Mouse (Mus musculus) liver, embryonic 16.5 days (tissue): ENCODE data around the gene 4833427G06Rik. TPM values are rescaled to one million over a fixed set of nuclear protein-coding genes. Genes with fewer than 3 reads are reported as not detected.

ENCODE experiments used
- ATAC-seq: fragments of 200-750 bp; cut with Nextera tagmentation; 2 replicates; pipeline ENCODE4 v1.8.0; 2017; ENCODE audit warnings: low read depth, mild to moderate bottlenecking, moderate number of reproducible peaks, moderate library complexity
- H3K27ac ChIP-seq: fragments of 300-500 bp; sonication (generic); 2 replicates; pipeline ENCODE4 v1.5.1; 2014; ENCODE audit warnings: mild to moderate bottlenecking, low read length
- H3K27me3 ChIP-seq: fragments of 300-500 bp; sonication (generic); 2 replicates; pipeline ENCODE4 v1.6.1; 2014; ENCODE audit warnings: low read depth, low read length, mixed read lengths; ENCODE audit not compliant: control insufficient read depth, insufficient read depth
- H3K36me3 ChIP-seq: fragments of 300-500 bp; sonication (generic); 2 replicates; pipeline ENCODE4 v1.6.1; 2014; ENCODE audit warnings: mild to moderate bottlenecking; ENCODE audit not compliant: control insufficient read depth, insufficient read depth
- H3K4me1 ChIP-seq: fragments of 300-500 bp; sonication (generic); 2 replicates; pipeline ENCODE4 v1.6.1; 2014; ENCODE audit warnings: low read depth, low read length, mixed read lengths; ENCODE audit not compliant: control insufficient read depth
- H3K4me2 ChIP-seq: fragments of 300-500 bp; sonication (generic); 2 replicates; pipeline ENCODE4 v1.6.1; 2014; ENCODE audit warnings: low read depth, low read length, mixed read lengths
- H3K4me3 ChIP-seq: fragments of 300-500 bp; sonication (generic); 2 replicates; pipeline ENCODE4 v1.5.1; 2014; ENCODE audit warnings: low read depth, mild to moderate bottlenecking, low read length
- H3K9ac ChIP-seq: fragments of 300-500 bp; sonication (generic); 2 replicates; pipeline ENCODE4 v1.6.1; 2014; ENCODE audit warnings: low read depth, low read length
- H3K9me3 ChIP-seq: fragments of 300-500 bp; sonication (generic); replicated peaks from 2 replicates; pipeline ENCODE4 v1.6.1; 2016; ENCODE audit warnings: low read length; ENCODE audit not compliant: control insufficient read depth
- WGBS: fragments of 180-500 bp; shearing (Covaris S2); extraction: QIAGEN DNeasy Blood & Tissue Kit; methylation state at CpG from one replicate; pipeline ENCODE4 v1.1.7; 2014; ENCODE audit not compliant: insufficient replicate concordance; 5-methylcytosine and 5-hydroxymethylcytosine counted together
- polyA plus RNA-seq: library from polyadenylated mRNA; unstranded; fragments of >200 nt; fragmentation: Nextera tagmentation; extraction: Ambion mirVana; gene quantifications from 2 replicates; pipeline ENCODE4 v1.2.1, GENCODE M21; 2015

4833427G06Rik gene
- polyA plus RNA-seq, 1 experiment from 2014 or later = not detected

DNA sequence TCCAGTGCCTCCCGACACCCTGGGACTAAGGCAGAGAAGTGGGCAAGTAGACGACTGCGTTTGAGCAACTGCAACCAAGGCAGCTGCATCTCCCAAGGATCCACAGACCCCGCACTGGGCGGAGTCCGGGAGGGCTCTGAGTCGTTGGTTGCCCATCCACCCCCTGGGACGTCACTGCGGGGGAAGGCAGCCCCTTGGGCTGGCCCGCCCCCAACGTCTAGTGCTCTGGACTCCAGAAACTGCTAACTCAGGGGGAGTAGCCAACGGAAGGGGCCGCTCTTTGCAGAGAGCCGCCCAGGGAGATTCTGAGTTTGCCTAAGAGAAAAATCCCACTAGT, 24.9 kb downstream of the 4833427G06Rik start, which contains the start of gene Layn:
Gene Layn (minus strand): TSS at position 116 of the 337 bp plus-strand sequence.
- Histone ChIP-seq H3K4me3 (peak within 1 kb of the TSS; percentile 56), H3K9me3 (no peaks in the 10 kb centered on the region), H3K4me2 (peak within 1 kb of the TSS; percentile 70), H3K9ac (peak within 1 kb of the TSS; percentile 31; the same call in 1 of the 2 replicates), H3K36me3 (no peaks in the 10 kb centered on the region), H3K4me1 (peaks cover 11% of the 10 kb centered on the region; the same call in 1 of the 2 replicates), H3K27me3 (no peaks in the 10 kb centered on the region), H3K27ac (no peak within 1 kb of the TSS)
- WGBS = 0% methylated on average over 14 of the region's 14 CpGs
- peak; percentile 82 for ATAC-seq

DNA sequence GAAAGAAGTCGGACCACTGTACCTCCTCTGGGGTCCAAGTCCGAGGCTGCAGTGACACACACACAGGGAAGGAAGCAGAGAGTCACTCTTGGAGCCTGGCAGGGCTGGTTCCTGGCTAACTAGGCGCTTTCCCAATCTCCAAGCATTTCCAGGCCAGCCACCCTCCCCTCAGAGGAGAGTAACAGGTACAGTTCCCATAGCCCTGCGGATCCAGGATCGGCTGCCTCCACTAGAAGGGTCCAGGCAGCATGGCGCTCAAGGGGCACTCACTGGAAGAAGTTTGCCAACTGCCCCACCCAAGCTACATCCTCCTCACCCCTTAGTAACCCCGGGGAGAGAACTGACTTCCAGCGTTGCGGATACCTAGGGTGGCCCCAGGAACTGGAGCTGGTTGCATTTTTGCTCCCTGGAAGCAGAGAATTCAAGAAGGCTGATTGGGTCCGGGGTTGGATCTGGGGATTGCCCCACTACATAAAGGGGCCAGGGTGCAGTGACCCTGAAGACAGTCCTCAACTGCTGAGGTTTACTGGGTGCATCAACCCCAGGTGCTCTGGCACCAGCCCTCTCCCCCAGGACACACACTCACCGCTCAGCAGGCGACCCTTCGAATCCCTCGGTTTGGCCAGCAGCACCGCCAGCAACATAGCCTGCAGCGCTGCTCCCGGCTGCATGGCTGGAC, 25.4 kb downstream of the 4833427G06Rik start:
- no peaks in the 10 kb centered on the region for H3K9me3 ChIP-seq
- H3K27me3 ChIP-seq = no peaks in the 10 kb centered on the region
- peaks cover 11% of the 10 kb centered on the region; the same call in 1 of the 2 replicates for H3K4me1 ChIP-seq
- peak overlapping the region; percentile 70 for H3K4me2 ChIP-seq
- H3K27ac ChIP-seq = no peak overlapping the region
- H3K4me3 ChIP-seq = peak overlapping the region; percentile 56
- under 1% methylated on average over 17 of the region's 17 CpGs for WGBS
- H3K9ac ChIP-seq = peak overlapping the region; percentile 31; the same call in 1 of the 2 replicates
- H3K36me3 ChIP-seq = no peaks in the 10 kb centered on the region
- 0 out of 2 replicates have a peak, but pooled peaks have one; percentile 5 for ATAC-seq

GRCm38 (mm10) chr9:51075780-51076179, 26.1 kb downstream of the 4833427G06Rik start:
- H3K27ac ChIP-seq = no peak overlapping the region
- 29% methylated on average over 3 of the region's 3 CpGs for WGBS
- H3K4me3 ChIP-seq = peak overlapping the region; percentile 56; the same call in 1 of the 2 replicates

DNA sequence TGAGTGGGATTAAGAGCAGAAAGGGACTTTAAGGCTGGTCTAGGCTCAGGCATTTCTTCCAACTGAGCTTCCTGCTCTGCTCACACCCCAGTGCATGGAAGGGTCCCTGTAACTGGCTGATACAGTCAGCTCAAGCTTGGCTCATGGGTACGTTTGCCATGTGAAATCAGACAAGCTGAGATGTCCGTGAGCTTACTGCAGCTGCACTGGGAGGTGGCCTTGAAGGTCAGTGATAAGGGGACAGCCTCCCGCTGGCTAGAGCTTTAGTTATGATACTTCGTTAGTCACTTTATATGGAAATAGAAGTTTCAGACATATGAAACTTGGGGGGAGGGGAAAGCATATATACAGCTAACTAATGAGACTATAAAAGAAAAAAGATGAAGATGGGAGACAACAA, 31.1 kb downstream of the 4833427G06Rik start:
- Histone ChIP-seq H3K27ac (no peak overlapping the region), H3K36me3 (no peaks in the 10 kb centered on the region), H3K9ac (no peak overlapping the region), H3K9me3 (no peaks in the 10 kb centered on the region), H3K4me2 (no peak overlapping the region), H3K27me3 (no peaks in the 10 kb centered on the region), H3K4me3 (no peak overlapping the region), H3K4me1 (no peaks in the 10 kb centered on the region; the same call in 1 of the 2 replicates)
- WGBS = 29% methylated on average over 4 of the region's 4 CpGs
- ATAC-seq = no peak

More at GRCm38 (mm10) chr9:51075780-51076179, 26.1 kb downstream of the 4833427G06Rik start:
- H3K36me3 ChIP-seq = no peaks in the 10 kb centered on the region
- peaks cover 11% of the 10 kb centered on the region; the same call in 1 of the 2 replicates for H3K4me1 ChIP-seq
- H3K27me3 ChIP-seq = no peaks in the 10 kb centered on the region
- peak; percentile 9; the same call in 1 of the 2 replicates for ATAC-seq
- H3K4me2 ChIP-seq = peak overlapping the region; percentile 70
- H3K9ac ChIP-seq = no peak overlapping the region
- H3K9me3 ChIP-seq = no peaks in the 10 kb centered on the region

DNA sequence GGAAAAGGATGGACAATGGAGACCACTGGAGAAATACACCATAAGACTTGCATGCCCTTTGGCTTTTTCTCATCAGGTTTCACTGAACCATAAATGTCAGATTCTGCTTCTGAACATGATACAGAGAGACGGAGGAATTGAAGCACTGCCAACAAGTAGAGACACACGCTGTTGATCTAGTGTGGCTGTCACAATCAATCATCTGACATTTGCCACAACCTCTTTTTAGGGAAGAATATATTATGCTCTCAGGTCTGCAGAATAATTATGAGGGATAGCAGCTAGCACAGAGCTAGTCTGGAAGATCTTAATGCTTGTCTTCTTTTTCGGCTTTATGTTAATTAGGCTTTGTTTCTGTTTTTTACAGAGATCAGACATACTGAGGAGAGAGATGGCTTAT, 33.7 kb downstream of the 4833427G06Rik start:
- 50% methylated on average over 3 of the region's 3 CpGs for WGBS
- ATAC-seq = no peak
- no peak overlapping the region for H3K27ac ChIP-seq

DNA sequence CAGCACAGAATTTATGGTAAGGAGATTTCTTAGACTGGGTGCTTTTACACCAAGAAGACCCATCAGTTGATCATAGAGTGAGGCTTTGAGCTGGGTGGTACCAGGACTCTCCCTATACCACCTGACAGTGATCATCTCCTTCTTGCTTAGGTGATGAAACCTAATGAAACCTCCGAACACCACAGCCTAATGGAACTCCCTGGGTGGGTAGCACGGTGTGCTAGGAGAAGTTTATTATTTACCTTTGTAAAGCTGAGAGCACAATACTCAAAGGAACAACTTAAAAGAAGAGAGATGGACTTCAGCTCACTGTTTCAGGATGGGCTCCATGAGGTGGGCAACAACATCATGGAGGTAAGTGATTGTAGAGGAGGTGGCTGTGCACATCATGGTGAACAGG, 41.3 kb downstream of the 4833427G06Rik start, which contains the start of gene Btg4:
Gene Btg4 (plus strand): TSS at position 301 of the 400 bp plus-strand sequence.
- H3K36me3 ChIP-seq = no peaks in the 10 kb centered on the region
- WGBS = 66% methylated on average over 2 of the region's 2 CpGs
- ATAC-seq = no peak
- no peaks in the 10 kb centered on the region for H3K9me3 ChIP-seq
- no peaks in the 10 kb centered on the region for H3K27me3 ChIP-seq
- no peak within 1 kb of the TSS for H3K27ac ChIP-seq
- H3K4me2 ChIP-seq = no peak within 1 kb of the TSS
- no peak within 1 kb of the TSS for H3K4me3 ChIP-seq
- H3K9ac ChIP-seq = no peak within 1 kb of the TSS
- no peaks in the 10 kb centered on the region for H3K4me1 ChIP-seq

More for the DNA sequence above, 33.7 kb downstream of the 4833427G06Rik start:
- Histone ChIP-seq H3K36me3 (no peaks in the 10 kb centered on the region), H3K4me2 (no peak overlapping the region), H3K27me3 (no peaks in the 10 kb centered on the region), H3K9ac (no peak overlapping the region), H3K4me3 (no peak overlapping the region), H3K9me3 (no peaks in the 10 kb centered on the region), H3K4me1 (no peaks in the 10 kb centered on the region; the same call in 1 of the 2 replicates)

GRCm38 (mm10) chr9:51058951-51059521, 42.8 kb downstream of the 4833427G06Rik start:
- Histone ChIP-seq H3K4me2 (no peak overlapping the region), H3K9ac (no peak overlapping the region), H3K9me3 (no peaks in the 10 kb centered on the region), H3K4me3 (no peak overlapping the region), H3K27ac (no peak overlapping the region), H3K27me3 (no peaks in the 10 kb centered on the region), H3K36me3 (no peaks in the 10 kb centered on the region), H3K4me1 (no peaks in the 10 kb centered on the region)
- 62% methylated on average over 4 of the region's 4 CpGs for WGBS
- no peak for ATAC-seq

DNA sequence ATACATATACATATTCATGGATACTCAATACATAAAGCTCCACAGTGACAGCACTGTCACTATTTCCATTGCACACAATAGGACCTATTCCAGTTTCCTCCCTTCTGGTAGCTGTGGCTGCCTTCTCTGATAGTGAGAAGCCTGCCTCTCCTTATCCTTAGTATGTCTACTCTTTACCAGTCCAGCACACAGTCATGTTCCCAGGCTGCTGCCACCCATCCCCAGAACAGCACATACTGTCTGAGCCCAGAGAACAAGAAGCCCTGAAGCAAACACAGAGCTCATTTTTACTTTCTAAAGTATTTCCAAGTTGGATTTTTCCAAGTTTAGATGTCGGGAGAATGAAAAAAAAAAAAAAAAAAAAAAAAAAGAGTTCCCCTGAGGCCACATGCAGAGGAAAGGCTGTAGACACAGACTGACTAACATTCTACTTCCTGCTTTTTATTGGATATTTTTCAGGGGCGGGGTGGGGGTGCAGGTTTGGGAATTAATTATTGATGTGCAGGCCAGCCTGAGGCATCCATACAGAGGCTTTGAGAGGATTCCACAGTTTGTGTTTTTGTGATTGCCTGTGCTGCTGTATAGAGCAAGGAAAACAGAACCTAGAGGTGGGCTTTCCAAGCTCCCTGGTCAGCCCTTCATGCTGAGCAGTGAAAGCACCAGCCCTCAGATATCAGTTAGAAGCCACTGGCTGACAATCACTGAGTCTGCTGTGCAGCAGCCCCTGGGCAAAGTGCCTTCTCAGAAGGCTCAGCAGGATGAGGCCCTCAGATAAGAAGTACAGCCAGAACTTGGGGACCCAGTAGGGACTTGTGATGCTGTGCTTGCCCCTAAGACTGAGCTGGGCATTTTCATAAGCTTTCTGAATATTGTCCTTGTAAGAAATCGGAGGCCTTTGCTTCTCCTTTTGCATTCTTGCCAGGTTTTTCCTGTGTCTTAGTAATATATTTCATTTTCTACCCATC, 45.2 kb downstream of the 4833427G06Rik start:
- Histone ChIP-seq H3K4me1 (no peaks in the 10 kb centered on the region), H3K9ac (no peak overlapping the region), H3K4me3 (no peak overlapping the region), H3K9me3 (no peaks in the 10 kb centered on the region), H3K27me3 (no peaks in the 10 kb centered on the region), H3K36me3 (no peaks in the 10 kb centered on the region), H3K27ac (no peak overlapping the region), H3K4me2 (no peak overlapping the region)
- WGBS = 39% methylated on average over 3 of the region's 3 CpGs
- ATAC-seq = no peak
